Mouse (Mus musculus) T-helper 17 cell (primary cell): Measurements from ENCODE around the gene Larp4.

Experiments used
- in situ Hi-C, 2 experiments: fragments of 300-600 bp; cut with MboI, MseI; formaldehyde crosslinking; loops; 1 replicate in 1 of 2; 2 replicates in 1 of 2; pipeline ENCODE4 v1.15.1; 2025; ENCODE audit warnings: high pct_unique_total_duplicates in 2 of 2

Gene Larp4

GRCm38 (mm10) chr15:100052726-100053125 is 82.9 kb downstream of the Larp4 start:
- in situ Hi-C loops, result loop anchor here in 1 of 2 experiments (25.0 kb wide), 1 partner anchor 1210 kb away; the partner anchor contains the start of gene Nr4a1

GRCm38 (mm10) chr15:100056397-100056908 is 86.6 kb downstream of the Larp4 start:
- in situ Hi-C loops, result loop anchor here in 1 of 2 experiments (25.0 kb wide), 1 partner anchor 1206 kb away; the partner anchor contains the start of gene Nr4a1

- in situ Hi-C loops, result loop anchor here in 1 of 2 experiments (25.0 kb wide), 1 partner anchor 1205 kb away; the partner anchor contains the start of gene Nr4a1
Observed at GRCm38 (mm10) chr15:100057698-100058097, 87.8 kb downstream of the Larp4 start.

GRCm38 (mm10) chr15:100058143-100058542 is 88.3 kb downstream of the Larp4 start:
- in situ Hi-C loops, result loop anchor here in 1 of 2 experiments (25.0 kb wide), 1 partner anchor 1204 kb away; the partner anchor contains the start of gene Nr4a1

GRCm38 (mm10) chr15:100058912-100059311 is 89.0 kb downstream of the Larp4 start:
- in situ Hi-C loops, result loop anchor here in 1 of 2 experiments (25.0 kb wide), 1 partner anchor 1203 kb away; the partner anchor contains the start of gene Nr4a1

GRCm38 (mm10) chr15:100059626-100060311 is 89.9 kb downstream of the Larp4 start:
- in situ Hi-C loops, result loop anchor here in 1 of 2 experiments (25.0 kb wide), 1 partner anchor 1203 kb away; the partner anchor contains the start of gene Nr4a1

- in situ Hi-C loops, result loop anchor here in 1 of 2 experiments (25.0 kb wide), 1 partner anchor 1202 kb away; the partner anchor contains the start of gene Nr4a1
Observed at GRCm38 (mm10) chr15:100060513-100061140, 90.8 kb downstream of the Larp4 start.

GRCm38 (mm10) chr15:100061377-100061776 is 91.5 kb downstream of the Larp4 start:
- in situ Hi-C loops, result loop anchor here in 1 of 2 experiments (25.0 kb wide), 1 partner anchor 1201 kb away; the partner anchor contains the start of gene Nr4a1

GRCm38 (mm10) chr15:100063229-100063773 is 93.4 kb downstream of the Larp4 start:
- in situ Hi-C loops, result loop anchor here in 1 of 2 experiments (25.0 kb wide), 1 partner anchor 1199 kb away; the partner anchor contains the start of gene Nr4a1
